Mouse (Mus musculus) spleen, postnatal 14 days (tissue): ENCODE data around the gene 4931429L15Rik.

Experiments
- DNase-seq, 2 experiments: peaks; one replicate each; pipeline ENCODE4 v3.0.0; 2021 to 2022; ENCODE audit warnings: low spot score in 2 of 2

Gene 4931429L15Rik

DNA sequence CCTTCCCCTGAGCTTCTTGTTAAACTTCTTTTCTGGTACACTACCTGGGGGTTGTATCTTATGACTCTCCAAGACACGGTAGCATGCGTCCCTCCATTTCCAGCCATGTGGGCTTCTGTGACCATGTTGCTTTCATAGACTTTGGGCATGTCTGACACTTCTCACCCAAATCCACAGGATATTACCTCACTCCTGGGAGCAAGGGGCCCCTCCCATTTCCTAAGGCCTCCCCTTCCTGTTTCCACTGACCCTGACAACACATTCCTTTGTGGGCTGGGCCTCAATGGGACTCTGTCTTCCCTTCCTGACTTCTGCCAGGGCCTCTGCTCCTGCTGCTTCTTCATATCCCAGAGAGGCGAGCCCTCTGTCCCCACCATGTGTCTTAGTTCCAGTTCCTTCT, 62.2 kb downstream of the 4931429L15Rik start:
- DNase-seq, result no peak

GRCm38 (mm10) chr9:46256658-46257385, 63.0 kb downstream of the 4931429L15Rik start:
- no peak for DNase-seq

DNA sequence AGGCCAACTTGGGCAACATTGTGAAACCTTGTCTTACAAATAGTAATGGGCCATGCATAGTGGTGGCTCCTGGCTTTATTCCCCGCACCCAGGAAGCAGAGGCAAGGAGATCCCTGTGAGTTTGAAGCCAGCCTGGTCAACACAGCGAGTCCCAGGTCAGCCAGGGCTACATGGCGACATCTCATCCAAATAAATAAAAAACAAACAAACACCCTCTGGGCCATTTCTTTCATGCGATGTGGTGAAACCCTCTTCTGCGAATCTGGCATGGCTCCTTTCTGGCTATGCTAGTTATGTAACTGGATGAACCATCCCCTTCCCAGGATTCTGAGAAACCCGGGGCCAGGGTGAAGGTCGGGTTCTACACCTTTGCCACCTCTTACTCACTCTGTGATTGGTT, 63.6 kb downstream of the 4931429L15Rik start:
- no peak for DNase-seq
